Mouse (Mus musculus) yolk sac, embryonic 10.5 days (tissue): ENCODE data around the gene Phf7.
A peak's percentile ranks its signal among the peaks of the same experiment; 100 is the strongest.

ENCODE experiments used
- DNase-seq: peaks from one replicate; pipeline ENCODE4 v3.0.0-alpha.2; 2017; ENCODE audit warnings: low spot score

The Phf7 gene

DNA sequence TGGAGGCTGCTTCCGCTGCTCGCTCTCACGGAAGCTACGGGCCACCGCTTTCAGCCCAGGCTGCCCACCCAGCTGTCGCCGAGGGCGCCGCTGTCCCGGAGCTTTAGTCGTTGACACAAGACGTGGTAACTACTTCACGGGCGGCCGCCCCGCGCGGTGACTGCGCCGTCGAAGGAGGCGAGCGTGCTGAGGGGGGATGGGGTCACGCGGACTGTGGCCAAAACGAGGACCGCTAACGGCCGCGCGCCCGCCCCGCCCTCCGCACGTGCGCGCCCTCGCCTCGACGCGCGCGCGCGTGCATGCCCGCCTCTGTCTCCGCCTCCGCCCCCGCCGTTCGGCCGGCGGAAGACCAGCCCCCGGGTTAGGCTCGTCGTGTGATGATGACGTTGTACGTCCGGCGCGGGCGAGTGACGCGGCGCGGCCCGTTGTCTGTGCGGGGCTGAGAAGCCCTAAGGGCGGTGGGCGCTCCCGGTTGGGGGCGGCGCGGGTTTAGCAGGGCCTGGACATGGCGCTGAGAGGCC, at the start of gene Phf7, which contains the start of gene Bap1:
Gene Phf7, minus strand, starts transcription at position 234 of the 521 bp plus-strand sequence.
Gene Bap1, plus strand, starts transcription at position 367 of the 521 bp plus-strand sequence.
- DNase-seq: peak; percentile 94

DNA sequence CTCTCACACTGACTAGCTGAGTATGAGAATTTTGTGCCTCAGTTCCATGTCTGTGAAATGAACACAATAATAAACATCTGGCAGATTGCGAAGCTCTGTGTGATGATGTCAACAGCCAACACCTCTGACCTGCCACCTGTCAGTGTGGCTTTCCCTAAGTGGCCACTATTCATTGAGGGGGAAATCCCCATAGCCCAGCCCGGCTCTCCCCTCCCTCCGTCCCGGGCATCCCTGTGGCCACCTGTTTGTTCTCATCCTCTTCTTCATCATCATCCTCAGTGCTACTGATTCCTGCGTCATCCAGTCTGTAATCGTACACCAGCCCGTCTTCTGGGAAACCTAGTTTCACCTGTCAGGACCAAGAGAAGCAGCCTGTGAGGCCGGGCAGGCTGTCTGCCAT, 34.6 kb upstream of the Phf7 start:
- no peak for DNase-seq

DNA sequence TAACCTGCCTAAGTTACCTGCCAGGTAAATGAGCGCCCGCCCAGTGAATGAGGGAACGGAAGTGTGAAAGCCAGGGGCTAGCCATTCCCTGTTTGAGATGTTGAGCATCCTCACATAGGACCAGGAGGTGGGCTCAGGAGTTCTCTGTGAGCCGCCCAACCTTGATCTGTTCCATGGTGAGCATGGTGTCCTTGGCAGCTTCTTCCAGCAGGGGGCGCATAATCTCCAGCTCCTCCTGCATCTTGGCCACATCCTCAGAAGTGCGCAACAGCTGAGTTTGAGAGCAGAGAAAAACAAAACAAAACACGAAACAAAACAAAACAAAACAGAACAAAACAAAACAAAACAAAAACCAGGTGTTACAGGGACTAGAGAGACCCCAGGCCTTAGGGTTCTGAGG, 21.0 kb upstream of the Phf7 start:
- DNase-seq: no peak

DNA sequence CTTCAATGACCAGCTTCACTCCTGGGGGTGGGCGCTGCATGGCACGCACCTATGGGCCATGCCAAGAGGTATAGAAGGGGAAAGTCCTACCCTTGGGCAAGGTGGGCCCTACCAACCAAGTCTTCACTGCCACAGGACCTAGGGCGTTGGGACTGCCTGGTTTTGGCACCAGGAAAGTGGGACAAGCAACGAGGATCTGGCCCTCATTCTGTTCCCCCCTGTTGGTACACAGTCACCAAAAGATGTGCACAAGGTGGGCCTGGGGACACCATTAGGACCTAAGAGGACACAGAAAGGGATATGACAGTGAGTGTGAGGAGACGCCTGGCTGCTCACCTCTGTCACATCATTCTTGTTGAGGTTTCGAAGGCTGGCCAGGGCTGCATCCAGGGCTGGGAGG, 20.0 kb upstream of the Phf7 start:
- DNase-seq: no peak

DNA sequence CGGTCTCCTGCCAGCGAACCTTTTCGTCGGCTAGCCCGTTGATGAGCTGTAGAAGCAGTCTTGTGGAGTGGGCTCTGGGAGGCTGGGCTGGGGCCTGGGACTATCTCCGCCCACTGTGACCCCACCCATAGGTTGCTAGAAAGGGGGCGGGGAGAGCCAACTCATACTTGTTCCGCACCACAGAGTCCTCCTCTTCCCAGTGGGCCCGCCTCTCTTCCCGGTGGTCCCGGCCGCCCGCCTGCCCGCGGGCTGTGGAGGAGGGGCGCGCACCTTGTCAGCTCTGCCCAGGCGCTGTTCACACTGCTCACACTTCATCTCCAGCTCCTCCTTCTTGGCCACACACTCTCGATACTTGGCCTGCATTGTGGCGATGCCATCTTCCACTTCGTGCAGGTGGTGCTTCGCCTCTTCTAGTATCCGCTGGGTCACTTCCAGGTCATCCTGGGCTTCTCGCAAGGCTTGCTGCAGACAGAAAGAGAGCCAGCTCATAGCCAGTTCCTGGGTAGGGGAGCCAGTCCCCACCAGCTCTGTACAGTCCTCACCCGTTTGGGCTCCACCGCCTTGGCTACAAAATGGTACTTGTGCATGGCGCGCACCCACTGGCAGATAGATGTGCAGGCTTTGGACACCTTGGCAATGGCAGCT, 18.5 kb upstream of the Phf7 start:
- peak; percentile 70 for DNase-seq

DNA sequence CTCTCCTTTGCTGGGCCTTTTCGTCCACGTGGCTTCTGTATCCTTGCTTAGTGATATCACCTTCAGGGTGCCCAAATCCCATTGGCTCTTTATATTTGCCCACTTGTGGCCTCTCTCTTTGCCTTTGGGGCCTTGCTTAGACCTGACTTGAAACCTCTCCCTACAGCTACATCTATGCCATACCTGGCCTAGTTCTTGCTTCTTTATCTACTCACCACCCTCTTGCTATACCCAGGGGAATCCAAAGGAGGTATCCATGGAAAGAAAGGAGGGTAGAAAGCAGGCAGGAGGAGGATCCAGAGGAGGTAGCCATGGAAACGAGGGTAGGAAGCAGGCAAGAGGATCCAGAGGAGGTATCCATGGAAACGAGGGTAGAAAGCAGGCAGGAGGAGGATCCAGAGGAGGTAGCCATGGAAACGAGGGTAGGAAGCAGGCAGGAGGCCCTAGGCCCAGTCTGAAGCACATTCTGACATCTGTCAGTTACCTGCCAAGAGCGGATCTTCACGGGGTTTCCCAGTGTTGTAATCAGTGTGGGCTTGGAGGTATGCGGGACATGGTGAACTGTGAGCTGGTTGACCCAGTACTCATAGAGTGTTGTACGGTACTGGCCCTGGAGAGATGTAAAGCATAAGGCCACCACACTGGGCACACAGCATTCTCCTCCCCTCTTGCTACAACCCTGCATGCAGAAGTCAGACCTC, 17.3 kb upstream of the Phf7 start:
- DNase-seq: no peak

DNA sequence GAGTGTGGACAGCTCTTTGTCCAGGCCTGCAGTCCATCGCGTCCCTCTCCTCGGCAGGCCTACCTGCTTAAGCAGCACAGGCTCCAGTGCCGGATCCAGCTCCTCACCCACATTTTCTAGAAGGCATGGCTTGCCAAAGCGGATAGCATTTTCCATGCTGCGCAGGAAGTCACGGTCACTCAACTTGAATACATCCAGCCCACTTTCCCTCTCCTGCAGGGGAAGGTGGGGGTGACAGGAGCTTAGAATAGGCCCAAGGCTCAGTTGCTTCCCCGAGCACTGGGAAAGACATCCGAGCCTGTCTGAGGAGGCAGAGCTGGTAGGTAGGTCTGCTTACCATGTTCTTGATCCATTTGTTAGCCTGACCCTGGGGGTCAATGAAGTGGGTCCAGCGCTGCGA, 16.5 kb upstream of the Phf7 start:
- no peak for DNase-seq

DNA sequence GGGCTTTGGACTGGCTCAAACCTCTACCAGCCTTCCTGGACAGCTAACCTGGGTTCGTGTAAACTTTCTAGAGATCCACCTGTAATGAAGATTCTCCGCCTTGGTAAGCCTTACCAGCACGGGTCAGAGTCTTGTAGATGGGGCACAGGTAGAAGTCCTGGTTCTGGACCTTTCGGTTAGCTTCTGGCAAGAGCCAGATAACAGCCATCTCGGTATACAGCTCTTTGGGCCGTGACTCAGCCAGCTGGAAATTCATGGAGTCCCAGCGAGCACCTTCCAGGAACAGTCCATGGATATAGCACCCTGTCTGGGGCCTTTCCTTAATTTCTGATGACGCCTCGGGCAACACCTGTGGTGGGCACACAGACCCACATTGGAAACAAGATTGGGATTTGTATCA, 9.8 kb upstream of the Phf7 start:
- no peak for DNase-seq

DNA sequence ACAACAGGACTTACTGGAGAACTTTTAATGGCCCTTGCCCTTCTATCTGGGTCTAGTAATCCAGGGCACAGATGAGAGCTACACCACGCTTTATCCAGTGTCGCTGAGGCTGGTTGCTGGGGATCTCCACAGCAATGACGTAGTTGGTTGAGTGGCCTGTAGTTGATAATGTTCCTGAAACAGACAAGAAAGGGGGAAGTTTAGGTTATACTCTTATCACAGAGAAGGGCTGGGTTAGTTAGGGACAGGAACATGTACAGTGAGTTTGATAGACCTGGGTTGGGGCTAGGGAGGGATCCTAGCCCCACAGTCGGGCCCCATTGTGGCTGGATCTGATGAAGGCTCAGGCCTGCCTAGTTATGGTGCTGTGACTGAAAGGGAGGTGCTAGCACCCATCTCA, 9.3 kb upstream of the Phf7 start:
- DNase-seq: no peak

DNA sequence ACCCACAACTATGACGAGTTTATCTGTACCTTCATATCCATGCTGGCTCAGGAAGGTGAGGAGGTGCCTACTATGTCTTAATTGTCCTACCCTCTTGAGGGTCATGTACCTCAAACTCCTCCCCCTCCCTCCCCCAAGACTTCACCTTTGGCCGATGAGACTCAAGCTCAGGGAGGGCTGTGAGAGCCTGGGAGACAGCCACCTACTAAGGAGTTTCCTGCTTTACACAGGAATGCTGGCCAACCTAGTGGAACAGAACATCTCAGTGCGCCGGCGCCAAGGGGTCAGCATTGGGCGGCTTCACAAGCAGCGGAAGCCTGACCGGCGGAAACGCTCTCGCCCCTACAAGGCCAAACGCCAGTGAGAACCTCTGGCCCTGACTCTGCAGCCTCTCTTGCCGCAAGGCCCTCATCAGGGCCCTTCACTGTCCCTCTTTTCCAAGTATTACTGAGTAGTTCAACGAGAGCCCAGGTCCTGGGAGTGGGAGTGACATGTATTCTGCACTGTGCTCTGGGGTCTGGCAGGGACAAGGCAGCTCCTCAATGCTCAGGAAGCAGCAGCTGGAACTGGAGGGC, 7.4 kb upstream of the Phf7 start:
- DNase-seq: peak; percentile 72

DNA sequence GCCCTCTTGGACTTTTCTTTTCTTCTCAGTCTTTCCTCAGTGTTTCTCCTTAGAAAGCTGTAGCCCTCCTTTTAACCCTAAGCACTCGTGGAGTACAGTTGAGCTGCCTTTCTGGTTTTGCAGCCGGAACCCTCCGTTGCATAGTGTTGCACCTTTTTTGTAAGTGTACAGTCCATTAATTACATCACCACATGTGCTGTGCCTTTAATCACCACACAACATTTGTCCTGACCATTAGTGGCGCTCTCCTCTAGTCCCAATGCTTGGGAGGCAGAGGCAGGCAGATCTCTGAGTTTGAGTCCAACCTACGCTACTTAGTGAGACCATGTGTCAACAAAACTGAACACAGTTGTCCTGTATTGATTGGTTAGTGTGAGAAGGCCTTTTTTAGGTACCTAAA, 974 bp upstream of the Phf7 start:
- no peak for DNase-seq

DNA sequence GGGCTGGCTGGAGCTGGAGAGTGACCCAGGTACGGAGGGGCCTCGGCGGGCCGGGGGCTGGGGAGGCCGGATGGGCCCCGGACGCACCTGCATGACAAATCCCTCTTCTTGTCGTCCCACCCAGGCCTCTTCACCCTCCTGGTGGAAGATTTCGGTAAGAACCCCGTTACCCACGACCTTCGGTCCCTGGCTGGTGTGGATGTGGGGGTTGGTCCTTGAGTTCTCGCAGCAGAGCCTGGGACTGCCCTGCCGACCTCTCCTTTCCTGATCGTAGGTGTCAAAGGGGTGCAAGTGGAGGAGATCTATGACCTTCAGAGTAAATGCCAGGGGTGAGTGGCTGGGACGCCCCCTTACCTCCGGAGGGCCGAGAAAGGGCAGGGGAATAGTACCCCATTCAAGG, 509 bp upstream of the Phf7 start:
- DNase-seq: no peak

DNA sequence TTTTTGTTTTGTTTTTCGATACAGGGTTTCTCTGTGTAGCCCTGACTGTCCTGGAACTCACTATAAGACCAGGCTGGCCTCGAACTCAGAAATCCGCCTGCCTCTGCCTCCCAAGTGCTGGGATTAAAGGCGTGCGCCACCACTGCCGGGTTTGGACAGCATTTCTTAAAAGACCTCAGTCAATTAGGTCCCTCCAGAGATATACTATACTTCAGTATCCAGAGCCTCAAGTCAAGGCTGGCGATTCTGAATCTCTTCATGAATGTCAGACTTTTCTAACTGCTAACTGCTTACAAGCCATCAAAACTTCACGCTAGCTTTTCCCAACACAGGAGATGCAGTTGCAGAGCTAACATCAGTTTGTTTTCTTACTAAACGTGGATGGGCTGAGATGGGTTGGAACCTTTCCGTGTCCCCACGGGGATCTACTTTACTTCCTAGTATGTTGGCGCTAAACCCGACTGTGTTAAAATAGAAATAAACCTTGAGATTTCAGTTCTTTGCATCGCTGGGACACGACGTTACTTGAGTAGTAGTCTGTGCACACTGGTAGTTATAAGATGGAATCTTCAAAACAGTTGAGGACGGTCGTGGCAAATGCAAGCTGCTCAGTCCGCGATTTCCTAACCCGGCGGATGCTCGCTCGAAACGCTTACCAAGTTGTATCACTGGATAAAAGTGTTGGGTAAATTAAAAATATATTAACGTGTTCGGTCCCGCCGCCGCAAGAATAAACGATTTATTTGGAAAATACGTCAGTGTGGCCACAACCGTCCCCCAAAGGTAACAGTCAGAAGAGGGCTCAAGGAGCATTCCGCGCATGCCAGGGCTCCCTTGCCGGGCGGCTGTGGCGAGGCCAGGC, 664 bp downstream of the Phf7 start:
- DNase-seq: no peak

DNA sequence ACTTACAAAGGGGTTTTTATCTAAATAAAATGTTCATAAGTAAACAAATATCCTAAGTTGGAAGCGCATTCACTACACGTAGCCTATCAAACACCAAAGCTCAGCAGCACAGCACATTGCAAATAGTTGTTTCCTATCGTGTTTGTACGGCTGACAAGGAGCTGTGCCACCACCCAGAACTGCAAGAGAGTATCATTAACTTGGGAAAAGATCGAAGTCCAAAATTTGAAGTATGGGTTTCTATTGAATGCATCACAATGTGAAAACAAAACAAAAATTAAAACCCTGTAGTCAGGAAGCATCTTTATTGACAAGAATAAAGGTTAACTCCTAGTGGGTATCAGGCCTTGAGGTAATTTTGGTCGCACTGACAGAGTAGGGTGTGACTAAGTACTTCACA, 2.7 kb downstream of the Phf7 start:
- DNase-seq: no peak

DNA sequence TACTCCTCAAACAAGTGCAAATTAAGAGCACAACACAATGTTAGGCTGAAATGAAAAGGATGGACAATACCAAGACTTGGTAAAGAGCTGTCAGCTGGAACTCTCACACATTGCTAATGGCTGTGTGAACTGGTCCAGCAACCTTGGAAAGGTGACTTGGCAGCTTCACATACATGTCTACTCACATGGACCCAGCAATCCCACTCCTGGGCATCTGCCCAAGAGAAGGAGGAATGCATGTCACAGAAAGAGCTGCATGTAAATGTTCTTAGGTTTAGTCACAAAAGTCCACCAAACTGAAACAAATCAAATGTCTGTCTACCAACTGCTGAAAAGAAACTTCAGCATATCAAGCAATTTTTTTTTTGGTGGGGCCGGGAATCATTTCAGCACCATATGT, 5.2 kb downstream of the Phf7 start:
- no peak for DNase-seq

DNA sequence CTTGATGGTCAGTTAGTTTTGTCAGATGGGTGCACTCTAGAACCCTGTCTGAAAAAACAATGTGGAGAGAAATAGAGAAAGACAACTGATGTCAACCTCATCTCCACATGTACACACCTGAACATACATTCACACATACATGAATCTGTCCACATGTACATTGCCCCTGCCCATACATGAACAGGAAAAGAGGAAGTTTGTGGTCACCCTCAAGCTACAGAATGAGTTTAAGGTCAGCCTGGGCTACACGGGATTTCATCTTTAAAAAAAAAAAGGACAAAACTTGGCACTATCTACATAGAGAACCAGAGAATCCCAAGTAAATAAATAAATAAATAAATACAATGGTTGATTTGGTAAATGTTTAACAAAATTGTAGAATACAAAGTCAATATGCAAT, 6.3 kb downstream of the Phf7 start:
- DNase-seq: no peak

DNA sequence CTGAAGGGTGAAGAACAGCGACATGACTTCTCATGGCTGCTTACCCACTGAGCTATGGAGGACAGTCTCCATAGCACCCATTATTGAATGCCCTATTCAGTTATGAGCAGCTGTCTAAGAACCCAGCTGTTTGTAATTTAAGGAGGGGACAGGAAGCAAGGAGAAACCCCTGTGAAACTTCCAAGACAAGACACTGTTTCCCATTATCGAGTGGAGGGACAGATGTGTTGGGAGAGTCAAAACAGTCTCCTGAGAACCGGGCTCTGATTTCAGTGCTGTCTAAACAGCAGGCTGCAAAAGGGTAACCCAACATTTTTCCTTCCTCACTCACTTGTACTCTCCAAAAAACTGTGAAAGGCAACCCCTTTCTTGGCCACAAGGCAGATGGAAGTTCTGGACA, 10.6 kb downstream of the Phf7 start:
- DNase-seq: no peak

DNA sequence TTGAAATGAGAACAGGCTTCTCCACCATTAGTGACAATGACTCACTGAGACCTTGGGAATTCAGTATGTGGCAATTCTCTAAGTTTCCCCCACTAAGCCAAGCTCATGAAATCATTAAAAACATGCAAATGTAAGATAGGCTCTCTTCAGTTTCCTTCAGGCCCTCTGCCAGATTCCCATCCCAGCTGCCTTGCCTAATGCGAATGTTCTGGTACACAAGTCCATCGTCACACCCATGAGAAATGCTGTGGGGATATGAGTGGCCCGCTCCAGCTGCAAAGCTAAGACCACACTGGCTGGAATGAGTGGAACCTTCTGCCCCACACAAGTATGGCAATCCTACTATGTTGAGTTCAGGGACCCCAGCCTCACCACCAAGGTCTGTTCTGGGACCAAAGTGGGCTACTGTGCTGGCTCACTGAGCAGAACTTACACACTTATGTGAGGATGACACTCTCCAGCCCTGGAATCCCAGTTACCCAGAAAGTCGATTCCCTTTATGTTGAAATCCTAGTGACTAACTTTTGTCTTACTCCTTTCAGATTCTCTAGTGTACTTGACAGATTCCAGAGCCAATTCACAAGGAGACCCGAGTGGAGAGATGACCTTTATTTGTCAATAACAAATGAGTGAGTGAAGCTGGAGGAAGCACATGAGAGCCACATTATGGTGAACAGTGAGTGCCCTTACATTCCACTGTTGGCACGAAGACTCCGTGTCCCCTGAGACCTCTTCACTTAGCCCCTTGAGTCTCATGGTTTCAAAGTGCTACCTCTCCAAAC, 13.8 kb downstream of the Phf7 start:
- no peak for DNase-seq

DNA sequence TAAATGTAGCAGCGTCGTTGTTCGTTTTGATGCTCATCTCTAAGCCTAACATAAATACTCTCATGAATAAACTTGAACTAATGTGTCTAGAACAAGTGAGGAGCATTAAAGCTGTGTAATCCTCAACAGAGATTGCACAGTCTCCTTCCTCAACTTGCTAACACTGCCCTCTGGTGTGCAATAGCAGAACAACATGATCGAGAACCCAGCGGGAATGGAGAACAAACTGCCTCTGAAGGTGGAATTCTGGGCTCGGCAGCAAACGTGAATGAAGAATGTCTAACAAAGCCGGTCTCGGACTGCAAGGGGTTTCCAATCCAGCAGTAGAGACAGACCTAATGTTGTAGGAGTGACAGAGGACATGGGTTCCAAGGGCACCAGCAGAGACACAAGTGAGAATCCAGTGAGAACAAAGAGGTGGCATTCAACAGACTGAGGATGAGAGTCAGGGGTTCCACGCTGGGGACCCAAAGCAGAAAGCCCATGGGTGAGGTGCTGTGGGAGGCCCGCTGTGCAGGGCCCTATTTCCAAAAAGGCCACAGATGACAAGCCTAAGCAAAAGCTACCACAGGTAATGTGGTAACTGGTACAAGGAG, 17.0 kb downstream of the Phf7 start:
- DNase-seq: peak; percentile 79

DNA sequence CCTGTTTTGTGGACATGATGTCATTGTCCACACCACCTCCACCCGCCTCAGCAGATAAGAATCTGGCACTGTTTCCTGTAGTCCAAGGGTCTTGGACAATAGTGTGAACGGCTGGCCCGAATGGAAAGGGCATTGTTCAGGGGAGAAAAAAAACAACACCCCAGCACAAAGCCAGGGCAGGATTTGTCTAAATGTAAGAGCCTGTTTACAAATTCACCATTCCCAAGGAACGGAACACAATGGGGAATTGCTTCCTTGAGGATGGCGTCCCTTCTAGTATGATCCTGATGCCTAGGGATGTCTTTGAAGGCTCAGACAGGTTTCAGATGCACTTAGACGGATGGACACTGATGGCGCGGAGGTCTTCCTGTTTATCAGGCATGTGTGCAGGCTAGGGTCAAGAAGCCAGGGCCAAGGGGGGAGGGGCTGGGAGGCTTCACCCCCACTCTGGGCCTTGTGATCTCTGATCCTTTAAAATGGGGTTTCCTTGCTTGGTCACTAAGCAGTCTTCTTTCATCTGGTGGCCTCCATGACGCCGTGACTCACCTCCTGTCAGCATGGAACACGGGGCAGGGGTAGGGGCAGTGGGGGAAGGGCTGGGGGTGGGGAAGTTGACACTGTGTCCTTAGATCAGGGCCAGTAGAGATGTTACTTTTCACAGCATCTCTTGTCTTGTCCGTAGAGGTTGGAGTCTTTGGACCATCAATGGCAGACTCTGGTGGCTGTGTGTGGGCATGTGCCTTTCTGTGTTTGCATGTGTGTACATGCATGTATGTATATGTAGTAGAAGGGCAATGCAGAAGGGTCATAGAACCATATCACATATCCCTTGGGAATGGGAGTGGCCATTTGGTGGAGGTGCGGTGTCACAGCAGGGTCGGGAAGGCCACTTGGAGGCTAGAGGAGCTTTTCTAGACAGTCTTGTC, 17.8 kb downstream of the Phf7 start:
- peak; percentile 42 for DNase-seq
